Mouse (Mus musculus): ENCODE measurements around the gene Gal3st1.

GRCm38 (mm10) chr11:4029343-4029742 lies 45.9 kb downstream of the Gal3st1 start:
- TF ChIP-seq CTCF (IDR thresholded peaks at IDR 0.05; ENCODE audit: low read depth, low read length) (no peak), POLR2A (IDR thresholded peaks at IDR 0.05; ENCODE audit: borderline replicate concordance, low read depth, low read length) (no peak)
